Mouse (Mus musculus) liver, embryonic 11.5 days (tissue): Measurements from ENCODE around the gene Eif5a. TPM values are rescaled to one million over a fixed set of nuclear protein-coding genes. Genes with fewer than 3 reads are reported as not detected.
A peak's percentile ranks its signal among the peaks of the same experiment; 100 is the strongest.

ENCODE experiments used
- ATAC-seq: fragments of 200-750 bp; cut with Nextera tagmentation; replicated peaks from 2 replicates; pipeline ENCODE4 v1.8.0; 2017; ENCODE audit warnings: moderate number of reproducible peaks, mild to moderate bottlenecking, moderate TSS enrichment, moderate library complexity; ENCODE audit not compliant: low FRiP score
- DNase-seq: peaks from one replicate; pipeline ENCODE4 v3.0.0-alpha.2; 2017; ENCODE audit warnings: low spot score
- H3K27ac ChIP-seq: fragments of 300-500 bp; sonication (generic); 2 replicates; pipeline ENCODE4 v1.5.1; 2014; ENCODE audit warnings: mild to moderate bottlenecking, low read depth, low read length, control low read depth
- H3K27me3 ChIP-seq: fragments of 300-500 bp; sonication (generic); replicated peaks from 2 replicates; pipeline ENCODE4 v1.6.1; 2014; ENCODE audit warnings: low read length, mixed read lengths; ENCODE audit not compliant: control insufficient read depth, insufficient read depth
- H3K36me3 ChIP-seq: fragments of 300-500 bp; sonication (generic); 2 replicates; pipeline ENCODE4 v1.6.1; 2014; ENCODE audit warnings: mild to moderate bottlenecking, low read length, moderate library complexity, mixed read lengths; ENCODE audit not compliant: control insufficient read depth, insufficient read depth
- H3K4me1 ChIP-seq: fragments of 300-500 bp; sonication (generic); replicated peaks from 2 replicates; pipeline ENCODE4 v1.6.1; 2014; ENCODE audit warnings: low read length, mixed read lengths; ENCODE audit not compliant: control insufficient read depth, insufficient read depth
- H3K4me2 ChIP-seq: fragments of 300-500 bp; sonication (generic); 2 replicates; pipeline ENCODE4 v1.6.1; 2014; ENCODE audit warnings: mild to moderate bottlenecking, control low read depth, moderate library complexity
- H3K4me3 ChIP-seq: fragments of 300-500 bp; sonication (generic); 2 replicates; pipeline ENCODE4 v1.5.1; 2014; ENCODE audit warnings: low read depth, low read length, control low read depth
- H3K9ac ChIP-seq: fragments of 300-500 bp; sonication (generic); 2 replicates; pipeline ENCODE4 v1.6.1; 2014; ENCODE audit warnings: low read depth, low read length, control low read depth
- H3K9me3 ChIP-seq: fragments of 300-500 bp; sonication (generic); 2 replicates; pipeline ENCODE4 v1.6.1; 2016; ENCODE audit warnings: low read length, inconsistent platforms, mixed read lengths; ENCODE audit not compliant: control insufficient read depth
- WGBS: fragments of 180-500 bp; shearing (Covaris S2); extraction: QIAGEN DNeasy Blood & Tissue Kit; methylation state at CpG from one replicate; pipeline ENCODE4 v1.1.7; 2014; 5-methylcytosine and 5-hydroxymethylcytosine counted together
- polyA plus RNA-seq: library from polyadenylated mRNA; unstranded; fragments of >200 nt; fragmentation: Nextera tagmentation; extraction: Ambion mirVana; gene quantifications from 2 replicates; pipeline ENCODE4 v1.2.1, GENCODE M21; 2014

Gene Eif5a
- polyA plus RNA-seq, 1 experiment from 2014 or later = 2,995 TPM

- H3K27ac ChIP-seq = no peak overlapping the region
These were observed 16.7 kb upstream of the Eif5a start for GRCm38 (mm10) chr11:69938401-69938979.

GRCm38 (mm10) chr11:69937834-69938233 lies 16.1 kb upstream of the Eif5a start:
- DNase-seq (no peak), ATAC-seq (no peak)
- WGBS = 64% methylated on average over 5 of the region's 5 CpGs
- Histone ChIP-seq H3K27me3 (peaks cover 66% of the 10 kb centered on the region), H3K4me3 (no peak overlapping the region), H3K9me3 (no peaks in the 10 kb centered on the region), H3K4me2 (no peak overlapping the region), H3K4me1 (peaks cover 17% of the 10 kb centered on the region), H3K27ac (no peak overlapping the region), H3K36me3 (no peaks in the 10 kb centered on the region), H3K9ac (no peak overlapping the region)

More at GRCm38 (mm10) chr11:69938401-69938979, 16.7 kb upstream of the Eif5a start:
- DNase-seq = no peak
- no peak overlapping the region for H3K9ac ChIP-seq
- H3K9me3 ChIP-seq = no peaks in the 10 kb centered on the region
- peaks cover 71% of the 10 kb centered on the region for H3K27me3 ChIP-seq
- peaks cover 17% of the 10 kb centered on the region for H3K4me1 ChIP-seq
- ATAC-seq = no peak
- no peaks in the 10 kb centered on the region for H3K36me3 ChIP-seq
- H3K4me3 ChIP-seq = no peak overlapping the region
- H3K4me2 ChIP-seq = no peak overlapping the region
- WGBS = 34% methylated on average over 9 of the region's 9 CpGs

DNA sequence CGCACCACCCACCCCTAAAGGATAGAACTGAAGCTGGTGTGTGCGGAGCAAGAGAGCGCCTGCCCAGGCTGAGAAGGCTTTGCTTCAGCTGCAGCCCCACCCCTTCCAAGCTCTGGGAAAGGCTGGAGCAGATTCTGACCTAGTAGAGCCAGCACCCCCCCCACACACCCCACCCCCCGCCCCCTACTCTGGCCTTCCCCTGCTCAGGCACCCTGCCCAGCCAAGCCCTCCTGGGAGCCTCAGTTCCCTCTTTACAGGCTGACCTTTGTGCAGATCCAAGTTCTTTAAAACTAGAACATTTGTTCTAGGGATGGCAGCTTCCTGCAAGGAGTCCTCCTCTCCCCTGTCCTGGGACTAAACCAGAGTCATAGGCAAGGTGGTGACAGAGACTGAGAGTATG lies 15.6 kb upstream of the Eif5a start:
- ATAC-seq = no peak
- no peak overlapping the region for H3K4me3 ChIP-seq

GRCm38 (mm10) chr11:69936714-69937347 lies 15.1 kb upstream of the Eif5a start:
- Histone ChIP-seq H3K27me3 (peaks cover 63% of the 10 kb centered on the region), H3K4me2 (peak overlapping the region; percentile 90), H3K9ac (no peak overlapping the region), H3K4me3 (peak overlapping the region; percentile 43; the same call in 1 of the 2 replicates), H3K9me3 (no peaks in the 10 kb centered on the region), H3K4me1 (peaks cover 19% of the 10 kb centered on the region), H3K27ac (no peak overlapping the region), H3K36me3 (no peaks in the 10 kb centered on the region)
- ATAC-seq = no peak
- WGBS = 45% methylated on average over 9 of the region's 9 CpGs
- DNase-seq = no peak

More for the DNA sequence above, 15.6 kb upstream of the Eif5a start:
- H3K27ac ChIP-seq = no peak overlapping the region
- 33% methylated on average over 4 of the region's 4 CpGs for WGBS
- H3K9ac ChIP-seq = no peak overlapping the region
- DNase-seq = no peak
- no peaks in the 10 kb centered on the region for H3K36me3 ChIP-seq
- H3K9me3 ChIP-seq = no peaks in the 10 kb centered on the region
- peaks cover 63% of the 10 kb centered on the region for H3K27me3 ChIP-seq
- H3K4me1 ChIP-seq = peaks cover 19% of the 10 kb centered on the region
- no peak overlapping the region for H3K4me2 ChIP-seq

DNA sequence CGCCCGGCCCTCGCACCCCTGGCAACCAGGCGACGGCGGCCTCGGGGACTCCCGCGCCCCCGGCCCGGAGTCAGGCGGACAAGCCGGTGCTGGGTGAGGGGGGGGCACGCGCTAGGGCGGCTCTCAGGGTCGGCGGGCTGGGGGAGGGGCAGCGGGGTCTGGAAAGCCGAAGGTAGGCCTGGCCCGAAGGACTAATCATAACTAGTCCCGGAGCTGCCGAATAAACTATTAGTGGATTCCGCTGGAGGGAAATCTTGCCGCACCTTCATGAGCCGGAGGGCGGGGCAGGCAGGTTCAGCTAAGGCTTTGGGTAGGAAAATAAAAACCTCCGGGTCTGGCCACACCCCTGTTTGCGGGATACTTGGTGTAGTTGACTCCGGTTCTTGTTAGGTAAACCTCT lies 14.4 kb upstream of the Eif5a start:
- WGBS = 4% methylated on average over 30 of the region's 30 CpGs
- DNase-seq (no peak), ATAC-seq (no peak)
- no peaks in the 10 kb centered on the region for H3K36me3 ChIP-seq
- peak overlapping the region; percentile 43 for H3K4me3 ChIP-seq
- peaks cover 19% of the 10 kb centered on the region for H3K4me1 ChIP-seq
- no peaks in the 10 kb centered on the region for H3K9me3 ChIP-seq
- H3K4me2 ChIP-seq = peak overlapping the region; percentile 90
- no peak overlapping the region for H3K27ac ChIP-seq
- H3K9ac ChIP-seq = peak overlapping the region; percentile 4
- peaks cover 63% of the 10 kb centered on the region for H3K27me3 ChIP-seq

GRCm38 (mm10) chr11:69935137-69935879 lies 13.6 kb upstream of the Eif5a start, which contains the start of gene Ybx2:
TSS of gene Ybx2 (plus strand) at chr11:69935796.
- H3K4me3 ChIP-seq = peak within 1 kb of the TSS; percentile 43
- H3K27ac ChIP-seq = no peak within 1 kb of the TSS
- peak within 1 kb of the TSS; percentile 34 for H3K9ac ChIP-seq
- DNase-seq (peak; percentile 88), ATAC-seq (peak; percentile 80)
- no peaks in the 10 kb centered on the region for H3K9me3 ChIP-seq
- peak within 1 kb of the TSS; percentile 90 for H3K4me2 ChIP-seq
- H3K36me3 ChIP-seq = no peaks in the 10 kb centered on the region
- 1% methylated on average over 53 of the region's 62 CpGs for WGBS
- H3K4me1 ChIP-seq = peaks cover 19% of the 10 kb centered on the region
- H3K27me3 ChIP-seq = peaks cover 58% of the 10 kb centered on the region

DNA sequence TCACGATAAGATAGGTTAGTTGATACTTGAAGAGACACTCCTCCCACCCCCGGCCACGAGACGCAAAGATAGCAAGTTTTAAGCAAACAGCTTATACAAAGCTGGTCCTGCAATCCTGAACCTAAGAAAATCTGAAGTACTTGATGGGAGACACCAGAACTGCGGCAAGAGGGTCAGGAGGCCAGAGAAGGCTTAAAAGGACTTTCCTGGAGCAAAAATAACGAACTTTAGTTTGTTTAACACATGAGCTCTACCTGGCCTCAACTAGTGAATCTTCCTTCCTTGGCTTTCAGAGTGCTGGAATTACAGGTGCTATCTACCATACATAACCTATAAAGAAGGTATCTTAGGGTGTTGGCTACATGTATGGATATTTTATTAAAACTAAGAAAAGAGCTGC lies 12.9 kb upstream of the Eif5a start:
- WGBS = 16% methylated on average over 6 of the region's 6 CpGs
- Histone ChIP-seq H3K9me3 (no peaks in the 10 kb centered on the region), H3K4me2 (peak overlapping the region; percentile 90), H3K4me3 (peak overlapping the region; percentile 43), H3K36me3 (no peaks in the 10 kb centered on the region), H3K27ac (no peak overlapping the region), H3K9ac (no peak overlapping the region), H3K27me3 (peaks cover 52% of the 10 kb centered on the region), H3K4me1 (peaks cover 19% of the 10 kb centered on the region)
- DNase-seq = no peak
- ATAC-seq = no peak

- Histone ChIP-seq H3K4me3 (peak overlapping the region; percentile 7; the same call in 1 of the 2 replicates), H3K36me3 (no peaks in the 10 kb centered on the region), H3K9me3 (no peaks in the 10 kb centered on the region), H3K4me1 (peaks cover 19% of the 10 kb centered on the region), H3K4me2 (peak overlapping the region; percentile 90), H3K27ac (no peak overlapping the region), H3K27me3 (peaks cover 47% of the 10 kb centered on the region), H3K9ac (no peak overlapping the region)
- ATAC-seq = no peak; the same call in 1 of the 2 replicates
- 2% methylated on average over 18 of the region's 18 CpGs for WGBS
- peak; percentile 94 for DNase-seq
These were observed 12.4 kb upstream of the Eif5a start for GRCm38 (mm10) chr11:69934169-69934568.
